Mouse (Mus musculus) right cerebral cortex, adult 18-20 months (tissue): Measurements from ENCODE around the gene Ogn.

ENCODE experiments used
- DNase-seq: peaks from one replicate; pipeline ENCODE4 v3.0.0; 2022; ENCODE audit warnings: mixed read lengths

Ogn gene

GRCm38 (mm10) chr13:49646019-49646418 is 38.2 kb downstream of the Ogn start:
- no peak for DNase-seq

- DNase-seq, result no peak
Observed at GRCm38 (mm10) chr13:49651136-49651535, 43.3 kb downstream of the Ogn start.

- no peak for DNase-seq
Observed at GRCm38 (mm10) chr13:49651781-49652351, 44.0 kb downstream of the Ogn start.

GRCm38 (mm10) chr13:49652481-49653179 is 44.8 kb downstream of the Ogn start, which contains the start of the genes Cenpp and Nol8:
Gene Cenpp (minus strand): TSS chr13:49652785.
Gene Nol8 (plus strand): TSS chr13:49653078.
- peak; percentile 99 for DNase-seq

GRCm38 (mm10) chr13:49653180-49653541 is 45.3 kb downstream of the Ogn start:
- DNase-seq, result no peak
